Mouse (Mus musculus) mature B cell (primary cell): ENCODE results near the gene Slc2a6.

ENCODE experiments used
- in situ Hi-C: fragments of 300-500 bp; cut with MboI; formaldehyde crosslinking; loops from 2 replicates; pipeline ENCODE4 v1.14.3; 2019

Gene Slc2a6

DNA sequence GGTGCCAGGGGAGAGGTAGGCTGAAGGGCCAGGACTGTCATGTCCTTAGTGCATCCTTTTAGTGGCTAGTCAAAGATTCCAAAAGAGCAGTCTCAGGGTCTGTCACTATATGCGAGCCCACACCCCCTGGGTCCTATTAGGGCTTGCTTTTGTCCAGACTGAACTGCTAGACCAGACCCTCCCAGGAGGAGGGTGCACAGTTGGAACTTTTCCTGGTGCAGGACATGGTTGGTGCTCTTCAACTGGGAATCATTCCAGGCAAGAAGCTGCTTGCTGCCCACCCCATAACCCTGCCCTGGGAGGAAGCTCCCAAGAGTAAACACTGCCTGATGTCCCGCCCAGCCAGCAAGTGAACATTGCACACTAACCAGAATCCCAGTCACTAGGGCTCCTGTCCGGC is 54.7 kb downstream of the Slc2a6 start, which contains the start of gene Adamts13:
Gene Adamts13 (plus strand): TSS at position 301 of the 400 bp plus-strand sequence.
- in situ Hi-C loops: no loop called here
